Mouse (Mus musculus) lung, adult 2 months (tissue): ENCODE results near the gene Sh3gl3. TPM values are rescaled to one million over a fixed set of nuclear protein-coding genes. Genes with fewer than 3 reads are reported as not detected.

ENCODE experiments used
- DNase-seq: peaks from one replicate; pipeline ENCODE4 v3.0.0; 2022
- H3K4me1 ChIP-seq: fragments of 200-500 bp; 2 replicates; pipeline ENCODE4 v1.6.1; 2011; ENCODE audit warnings: low read length; ENCODE audit not compliant: control insufficient read depth, insufficient read depth
- H3K4me3 ChIP-seq: fragments of 200-500 bp; replicated peaks from 2 replicates; pipeline ENCODE3; 2011; ENCODE audit warnings: low read depth, mild to moderate bottlenecking, control low read depth, low read length; ENCODE audit errors: extremely low read depth
- CTCF ChIP-seq: fragments of 200-500 bp; IDR thresholded peaks from 2 replicates; pipeline ENCODE4 v1.5.1; 2011; ENCODE audit warnings: mild to moderate bottlenecking, low read length, control low read depth; ENCODE audit not compliant: insufficient read depth
- POLR2A ChIP-seq: fragments of 200-500 bp; IDR thresholded peaks from 2 replicates; pipeline ENCODE4 v1.6.1; 2011; ENCODE audit warnings: low read depth, mild to moderate bottlenecking, control low read depth, low read length, borderline replicate concordance; ENCODE audit errors: extremely low read depth
- WGBS: fragments of 180-500 bp; shearing (Covaris S2); methylation state at CpG from one replicate; pipeline ENCODE4 v1.1.7; 2018; 5-methylcytosine and 5-hydroxymethylcytosine counted together
- polyA plus RNA-seq: library from polyadenylated mRNA; depleted of rRNA; stranded (reverse); fragments of >200 nt; gene quantifications from 2 replicates; pipeline ENCODE4 v1.2.3, GENCODE M21; 2012; rRNA removed

Gene Sh3gl3
- polyA plus RNA-seq, 1 experiment, result 0.73 TPM

DNA sequence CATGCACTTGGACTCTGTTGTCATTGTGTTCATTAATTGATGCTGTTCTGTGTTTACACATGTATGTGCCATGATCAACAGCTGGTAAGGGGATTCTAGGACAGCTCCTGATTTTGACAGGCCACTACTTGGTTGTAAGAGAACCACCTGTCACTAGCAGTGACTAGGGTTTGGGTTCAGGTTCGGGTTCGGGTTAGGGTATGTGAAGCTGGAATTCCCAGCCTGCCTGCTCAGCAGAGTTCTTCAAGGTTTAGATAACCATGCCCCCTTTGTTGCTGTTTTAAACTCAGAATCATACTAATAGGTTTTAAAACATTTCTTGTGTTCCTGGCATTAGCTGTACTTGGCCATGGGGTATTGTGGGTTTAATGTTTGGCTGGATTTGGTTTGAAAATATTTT is 173.1 kb downstream of the Sh3gl3 start:
- no peak for TF ChIP-seq CTCF
- TF ChIP-seq POLR2A, result no peak
- 52% methylated on average over 2 of the region's 2 CpGs for WGBS
- Histone ChIP-seq H3K4me1 (no peaks in the 10 kb centered on the region), H3K4me3 (no peak overlapping the region)
- DNase-seq, result no peak

DNA sequence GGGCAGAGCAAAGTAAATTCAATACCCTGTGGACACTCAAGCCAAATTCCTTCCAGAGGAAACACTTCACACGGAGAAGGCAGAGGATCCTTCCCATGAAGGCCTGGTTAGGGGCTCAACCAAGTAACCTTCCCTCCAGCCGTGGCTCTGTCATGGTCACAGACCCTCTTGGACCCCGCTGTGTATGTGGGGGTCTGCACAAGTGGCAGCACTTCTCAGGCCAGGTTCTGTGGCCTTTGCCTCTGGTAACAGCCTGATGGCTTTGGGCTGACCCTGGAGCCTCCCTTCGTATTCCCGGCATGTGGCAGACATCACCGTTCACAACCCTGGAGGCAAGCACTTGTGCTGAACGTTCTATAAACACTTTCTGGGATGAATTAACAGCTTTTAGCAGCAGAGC is 176.2 kb downstream of the Sh3gl3 start:
- Histone ChIP-seq H3K4me1 (no peaks in the 10 kb centered on the region), H3K4me3 (no peak overlapping the region)
- DNase-seq, result no peak
- TF ChIP-seq POLR2A, result no peak
- TF ChIP-seq CTCF, result no peak
- WGBS, result 62% methylated on average over 7 of the region's 7 CpGs

DNA sequence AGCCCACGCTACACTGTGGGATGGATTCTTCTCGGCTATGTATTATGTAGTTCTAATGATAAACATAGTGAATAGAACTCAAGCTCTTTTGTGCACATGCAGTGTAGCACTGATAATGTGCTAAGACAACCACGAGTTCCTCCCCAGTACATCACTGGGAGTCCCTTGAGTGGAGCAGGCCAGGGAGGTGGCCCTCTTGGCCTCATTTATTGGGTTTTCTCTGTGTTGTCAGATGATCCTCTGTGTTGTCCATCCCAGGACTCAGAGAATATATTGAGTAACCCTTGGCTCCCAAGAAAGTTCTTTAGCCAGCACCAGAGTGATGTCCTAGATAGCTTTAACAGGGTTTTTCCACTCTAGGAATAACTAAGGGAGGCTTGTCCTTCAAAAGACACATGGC is 176.8 kb downstream of the Sh3gl3 start:
- WGBS, result 83% methylated on average over 3 of the region's 3 CpGs
- TF ChIP-seq CTCF (no peak), POLR2A (no peak)
- DNase-seq, result no peak
- Histone ChIP-seq H3K4me3 (no peak overlapping the region), H3K4me1 (no peaks in the 10 kb centered on the region)

Other genes with a start within 250 kb of the Sh3gl3 start
- 3.5 and 3.6 TPM in 2 replicates for gene Hdgfl3, start 239.4 kb upstream of the Sh3gl3 start, polyA plus RNA-seq
- 1.8 and 2.0 TPM in 2 replicates for gene Bnc1, start 181.5 kb upstream of the Sh3gl3 start, polyA plus RNA-seq
- 6.1 and 8.0 TPM in 2 replicates for gene Adamtsl3, start 161.9 kb downstream of the Sh3gl3 start, polyA plus RNA-seq